Mouse (Mus musculus) liver, postnatal 0 days (tissue): ENCODE data around the gene Tesc.

Experiments
- CTCF ChIP-seq: sonication (generic); IDR thresholded peaks from 2 replicates; pipeline ENCODE4 v1.5.1; 2016; ENCODE audit warnings: antibody characterized with exemption, low read depth
- EP300 ChIP-seq: IDR thresholded peaks from 2 replicates; pipeline ENCODE4 v1.6.1; 2016; ENCODE audit warnings: antibody characterized with exemption, low read depth, mild to moderate bottlenecking

DNA sequence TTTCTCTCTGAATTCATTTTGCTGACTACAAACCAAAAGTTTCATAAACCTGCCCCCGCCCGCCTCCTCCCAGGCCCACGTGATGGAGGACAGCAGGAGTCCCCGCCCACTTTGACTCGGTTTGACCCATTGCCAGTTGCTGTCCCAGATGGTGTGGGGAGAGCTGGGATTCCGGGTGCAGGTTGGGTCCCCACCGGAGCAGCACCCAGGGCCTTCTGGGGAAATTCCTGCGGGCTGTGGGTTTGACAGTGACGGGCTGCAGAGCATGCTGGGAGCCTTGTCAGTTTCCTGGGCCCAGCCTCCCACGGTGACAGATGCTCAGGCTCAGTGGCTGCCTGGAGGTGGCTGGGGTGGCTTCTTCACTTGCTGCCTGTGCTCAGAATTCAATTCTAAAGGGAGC lies 1.9 kb downstream of the Tesc start:
- TF ChIP-seq CTCF: no peak
- TF ChIP-seq EP300: no peak
